Mouse (Mus musculus): ENCODE measurements at regions not wholly inside any gene's neighbourhood (a gene's known extent, or its start where the extent isn't known, plus 50 kb on each side); places are given as distances from the start of the nearest gene placed in this dataset.
A peak's percentile ranks its signal among the peaks of the same experiment; 100 is the strongest.

- Histone ChIP-seq H3K27ac (peak overlapping the region; percentile 54), H3K4me1 (replicated peaks) (peaks cover 14% of the 10 kb centered on the region), H3K9ac (0 out of 2 replicates have a peak overlapping the region, but pooled peaks have one; percentile 2), H3K27me3 (no peaks in the 10 kb centered on the region), H3K9me3 (replicated peaks) (no peaks in the 10 kb centered on the region), H3K36me3 (no peaks in the 10 kb centered on the region), H3K4me2 (peak overlapping the region; percentile 45), H3K4me3 (peak overlapping the region; percentile 8)
- WGBS, result 27% methylated on average over 7 of the region's 7 CpGs
- no peak for ATAC-seq (replicated peaks; ENCODE audit: insufficient number of reproducible peaks, insufficient read depth, low FRiP score, low read depth)
Observed at GRCm38 (mm10) chr4:31454898-31455297, 509.0 kb upstream of the Map3k7 start.

- H3K4me3 ChIP-seq, result no peak overlapping the region
- peaks cover 14% of the 10 kb centered on the region for H3K4me1 ChIP-seq (replicated peaks)
- peak overlapping the region; percentile 69 for H3K27ac ChIP-seq
- no peaks in the 10 kb centered on the region for H3K36me3 ChIP-seq
- ATAC-seq (replicated peaks; ENCODE audit: insufficient number of reproducible peaks, insufficient read depth, low FRiP score, low read depth), result no peak
- peak overlapping the region; percentile 45 for H3K4me2 ChIP-seq
- no peaks in the 10 kb centered on the region for H3K9me3 ChIP-seq (replicated peaks)
- 21% methylated on average over 4 of the region's 4 CpGs for WGBS
- no peak overlapping the region for H3K9ac ChIP-seq
- no peaks in the 10 kb centered on the region for H3K27me3 ChIP-seq
Observed at GRCm38 (mm10) chr4:31455466-31455865, 508.4 kb upstream of the Map3k7 start.

GRCm38 (mm10) chr4:31462456-31462855 is 501.4 kb upstream of the Map3k7 start:
- no peaks in the 10 kb centered on the region for H3K4me1 ChIP-seq (replicated peaks)
- H3K27ac ChIP-seq, result no peak overlapping the region
- H3K9ac ChIP-seq, result no peak overlapping the region
- no peak overlapping the region for H3K4me2 ChIP-seq
- H3K9me3 ChIP-seq (replicated peaks), result no peaks in the 10 kb centered on the region
- no peaks in the 10 kb centered on the region for H3K27me3 ChIP-seq
- no peak for ATAC-seq (replicated peaks; ENCODE audit: insufficient number of reproducible peaks, insufficient read depth, low FRiP score, low read depth)
- no peaks in the 10 kb centered on the region for H3K36me3 ChIP-seq
- 75% methylated on average over 4 of the region's 4 CpGs for WGBS
- no peak overlapping the region for H3K4me3 ChIP-seq

GRCm38 (mm10) chr4:31463130-31463698 is 500.7 kb upstream of the Map3k7 start:
- Histone ChIP-seq H3K27ac (no peak overlapping the region), H3K9me3 (replicated peaks) (no peaks in the 10 kb centered on the region), H3K4me3 (no peak overlapping the region), H3K9ac (no peak overlapping the region), H3K4me1 (replicated peaks) (no peaks in the 10 kb centered on the region), H3K27me3 (no peaks in the 10 kb centered on the region), H3K4me2 (no peak overlapping the region), H3K36me3 (no peaks in the 10 kb centered on the region)
- 87% methylated on average over 5 of the region's 5 CpGs for WGBS
- no peak for ATAC-seq (replicated peaks; ENCODE audit: insufficient number of reproducible peaks, insufficient read depth, low FRiP score, low read depth)

- H3K4me3 ChIP-seq, result no peak overlapping the region
- H3K9ac ChIP-seq, result no peak overlapping the region
- no peaks in the 10 kb centered on the region for H3K27me3 ChIP-seq
- no peak overlapping the region for H3K4me2 ChIP-seq
- ATAC-seq (replicated peaks; ENCODE audit: insufficient number of reproducible peaks, insufficient read depth, low FRiP score, low read depth), result no peak
- peak overlapping the region; percentile 56 for H3K27ac ChIP-seq
- no peaks in the 10 kb centered on the region for H3K4me1 ChIP-seq (replicated peaks)
- H3K9me3 ChIP-seq (replicated peaks), result no peaks in the 10 kb centered on the region
- WGBS, result 77% methylated on average over 9 of the region's 9 CpGs
- H3K36me3 ChIP-seq, result no peaks in the 10 kb centered on the region
Observed at GRCm38 (mm10) chr4:31468306-31468705, 495.6 kb upstream of the Map3k7 start.

GRCm38 (mm10) chr4:31469803-31470202 is 494.1 kb upstream of the Map3k7 start:
- Histone ChIP-seq H3K27ac (peak overlapping the region; percentile 48), H3K27me3 (no peaks in the 10 kb centered on the region), H3K9me3 (replicated peaks) (no peaks in the 10 kb centered on the region), H3K9ac (no peak overlapping the region), H3K4me2 (no peak overlapping the region), H3K4me3 (no peak overlapping the region), H3K4me1 (replicated peaks) (no peaks in the 10 kb centered on the region), H3K36me3 (no peaks in the 10 kb centered on the region)
- 25% methylated on average over 4 of the region's 4 CpGs for WGBS
- ATAC-seq (replicated peaks; ENCODE audit: insufficient number of reproducible peaks, insufficient read depth, low FRiP score, low read depth), result peak; percentile 58

- 76% methylated on average over 3 of the region's 3 CpGs for WGBS
- Histone ChIP-seq H3K27ac (no peak overlapping the region), H3K36me3 (no peaks in the 10 kb centered on the region), H3K9ac (no peak overlapping the region), H3K4me1 (replicated peaks) (no peaks in the 10 kb centered on the region), H3K9me3 (replicated peaks) (no peaks in the 10 kb centered on the region), H3K4me2 (no peak overlapping the region), H3K27me3 (no peaks in the 10 kb centered on the region), H3K4me3 (no peak overlapping the region)
- ATAC-seq (replicated peaks; ENCODE audit: insufficient number of reproducible peaks, insufficient read depth, low FRiP score, low read depth), result no peak
Observed at GRCm38 (mm10) chr4:31492535-31492934, 471.4 kb upstream of the Map3k7 start.

- Histone ChIP-seq H3K27ac (no peak overlapping the region), H3K36me3 (no peaks in the 10 kb centered on the region), H3K4me1 (replicated peaks) (no peaks in the 10 kb centered on the region), H3K9me3 (replicated peaks) (no peaks in the 10 kb centered on the region), H3K4me2 (no peak overlapping the region), H3K27me3 (no peaks in the 10 kb centered on the region), H3K9ac (no peak overlapping the region), H3K4me3 (no peak overlapping the region)
- no peak for ATAC-seq (replicated peaks; ENCODE audit: insufficient number of reproducible peaks, insufficient read depth, low FRiP score, low read depth)
- 78% methylated on average over 3 of the region's 3 CpGs for WGBS
Observed at GRCm38 (mm10) chr4:31493087-31493511, 470.8 kb upstream of the Map3k7 start.

GRCm38 (mm10) chr4:31499888-31500287 is 464.0 kb upstream of the Map3k7 start:
- no peaks in the 10 kb centered on the region for H3K27me3 ChIP-seq
- WGBS, result 91% methylated on average over 2 of the region's 2 CpGs
- no peak overlapping the region for H3K4me3 ChIP-seq
- H3K27ac ChIP-seq, result no peak overlapping the region
- no peaks in the 10 kb centered on the region for H3K9me3 ChIP-seq (replicated peaks)
- H3K4me1 ChIP-seq (replicated peaks), result no peaks in the 10 kb centered on the region
- ATAC-seq (replicated peaks; ENCODE audit: insufficient number of reproducible peaks, insufficient read depth, low FRiP score, low read depth), result no peak
- H3K36me3 ChIP-seq, result no peaks in the 10 kb centered on the region
- H3K9ac ChIP-seq, result no peak overlapping the region
- H3K4me2 ChIP-seq, result no peak overlapping the region

- Histone ChIP-seq H3K27me3 (no peaks in the 10 kb centered on the region), H3K36me3 (no peaks in the 10 kb centered on the region), H3K9ac (no peak overlapping the region), H3K4me1 (replicated peaks) (no peaks in the 10 kb centered on the region), H3K4me3 (no peak overlapping the region), H3K27ac (no peak overlapping the region), H3K9me3 (replicated peaks) (no peaks in the 10 kb centered on the region), H3K4me2 (no peak overlapping the region)
- 76% methylated on average over 4 of the region's 4 CpGs for WGBS
- no peak for ATAC-seq (replicated peaks; ENCODE audit: insufficient number of reproducible peaks, insufficient read depth, low FRiP score, low read depth)
Observed at GRCm38 (mm10) chr4:31500432-31500831, 463.5 kb upstream of the Map3k7 start.

- Histone ChIP-seq H3K9me3 (replicated peaks) (no peaks in the 10 kb centered on the region), H3K9ac (no peak overlapping the region), H3K36me3 (no peaks in the 10 kb centered on the region), H3K4me1 (replicated peaks) (no peaks in the 10 kb centered on the region), H3K4me2 (no peak overlapping the region), H3K27me3 (no peaks in the 10 kb centered on the region), H3K4me3 (no peak overlapping the region), H3K27ac (peak overlapping the region; percentile 27; the same call in 1 of the 2 replicates)
- no peak for ATAC-seq (replicated peaks; ENCODE audit: insufficient number of reproducible peaks, insufficient read depth, low FRiP score, low read depth)
- WGBS, result 50% methylated on average over 4 of the region's 4 CpGs
Observed at GRCm38 (mm10) chr4:31525638-31526207, 438.2 kb upstream of the Map3k7 start.

- Histone ChIP-seq H3K27me3 (no peaks in the 10 kb centered on the region), H3K36me3 (no peaks in the 10 kb centered on the region), H3K4me2 (no peak overlapping the region), H3K27ac (no peak overlapping the region), H3K4me3 (no peak overlapping the region), H3K4me1 (replicated peaks) (no peaks in the 10 kb centered on the region), H3K9me3 (replicated peaks) (no peaks in the 10 kb centered on the region), H3K9ac (no peak overlapping the region)
- no peak for ATAC-seq (replicated peaks; ENCODE audit: insufficient number of reproducible peaks, insufficient read depth, low FRiP score, low read depth)
- 35% methylated on average over 1 of the region's 1 CpGs for WGBS
Observed at GRCm38 (mm10) chr4:31536811-31537210, 427.1 kb upstream of the Map3k7 start.
